Mouse (Mus musculus) embryonic facial prominence, embryonic 14.5 days (tissue): ENCODE measurements around the gene Loxl1. TPM values are rescaled to one million over a fixed set of nuclear protein-coding genes. Genes with fewer than 3 reads are reported as not detected.

Source experiments
- ATAC-seq: fragments of 200-750 bp; cut with Nextera tagmentation; 2 replicates; pipeline ENCODE4 v1.8.0; 2017; ENCODE audit warnings: low read depth, moderate number of reproducible peaks, moderate TSS enrichment
- DNase-seq: peaks from one replicate; pipeline ENCODE4 v3.0.0-alpha.2; 2015; ENCODE audit warnings: low spot score
- H3K27ac ChIP-seq: fragments of 300-500 bp; sonication (generic); replicated peaks from 2 replicates; pipeline ENCODE4 v1.5.1; 2014; ENCODE audit warnings: low read depth, mild to moderate bottlenecking, low read length, moderate library complexity
- H3K27me3 ChIP-seq: fragments of 300-500 bp; sonication (generic); replicated peaks from 2 replicates; pipeline ENCODE4 v1.6.1; 2014; ENCODE audit warnings: low read length; ENCODE audit not compliant: control insufficient read depth, insufficient read depth
- H3K36me3 ChIP-seq: fragments of 300-500 bp; sonication (generic); 2 replicates; pipeline ENCODE4 v1.6.1; 2014; ENCODE audit warnings: low read length, mixed read lengths; ENCODE audit not compliant: control insufficient read depth, insufficient read depth
- H3K4me1 ChIP-seq: fragments of 300-500 bp; sonication (generic); 2 replicates; pipeline ENCODE4 v1.6.1; 2014; ENCODE audit warnings: antibody characterized with exemption, low read length; ENCODE audit not compliant: control insufficient read depth, insufficient read depth
- H3K4me2 ChIP-seq: fragments of 300-500 bp; sonication (generic); 2 replicates; pipeline ENCODE4 v1.6.1; 2014; ENCODE audit warnings: low read depth, mild to moderate bottlenecking, low read length, moderate library complexity, mixed read lengths
- H3K4me3 ChIP-seq: fragments of 300-500 bp; sonication (generic); 2 replicates; pipeline ENCODE4 v1.5.1; 2014; ENCODE audit warnings: low read depth, mild to moderate bottlenecking, low read length
- H3K9ac ChIP-seq: fragments of 300-500 bp; sonication (generic); 2 replicates; pipeline ENCODE4 v1.6.1; 2014; ENCODE audit warnings: low read depth, mild to moderate bottlenecking, low read length, moderate library complexity, mixed read lengths
- H3K9me3 ChIP-seq: fragments of 300-500 bp; sonication (generic); 2 replicates; pipeline ENCODE4 v1.6.1; 2016; ENCODE audit warnings: low read length; ENCODE audit not compliant: control insufficient read depth
- WGBS: fragments of 180-500 bp; shearing (Covaris S2); extraction: QIAGEN DNeasy Blood & Tissue Kit; methylation state at CpG from one replicate; pipeline ENCODE4 v1.1.7; 2014; 5-methylcytosine and 5-hydroxymethylcytosine counted together
- polyA plus RNA-seq: library from polyadenylated mRNA; unstranded; fragments of >200 nt; fragmentation: Nextera tagmentation; extraction: Ambion mirVana; gene quantifications from 2 replicates; pipeline ENCODE4 v1.2.1, GENCODE M21; 2014

Loxl1 gene
- polyA plus RNA-seq, 1 experiment from 2014 or later, result 74.1 TPM

DNA sequence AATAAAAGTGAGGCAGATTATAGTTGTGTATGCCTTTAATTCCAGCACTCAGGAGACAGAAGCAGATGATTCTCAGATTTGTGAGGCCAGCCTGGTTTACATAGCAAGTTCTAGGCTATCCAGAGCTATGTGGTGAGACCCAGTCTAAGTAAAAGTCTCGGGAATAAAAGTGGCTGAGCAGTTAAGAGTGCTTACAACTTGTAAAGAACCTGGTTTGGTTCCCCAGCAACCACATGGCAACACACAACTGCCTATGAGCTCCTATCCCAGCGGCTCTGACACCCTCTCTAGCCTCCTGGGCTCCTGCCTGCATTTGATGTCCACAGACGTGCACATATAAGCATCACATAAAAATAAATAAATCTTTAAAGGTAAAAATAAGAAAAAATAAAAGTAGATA lies 42.9 kb downstream of the Loxl1 start:
- Histone ChIP-seq H3K9ac (no peak overlapping the region), H3K36me3 (no peaks in the 10 kb centered on the region), H3K4me3 (no peak overlapping the region), H3K4me1 (peaks cover 12% of the 10 kb centered on the region), H3K9me3 (no peaks in the 10 kb centered on the region), H3K27me3 (no peaks in the 10 kb centered on the region), H3K27ac (no peak overlapping the region), H3K4me2 (no peak overlapping the region)
- 61% methylated on average over 3 of the region's 3 CpGs for WGBS
- ATAC-seq (no peak), DNase-seq (no peak)

DNA sequence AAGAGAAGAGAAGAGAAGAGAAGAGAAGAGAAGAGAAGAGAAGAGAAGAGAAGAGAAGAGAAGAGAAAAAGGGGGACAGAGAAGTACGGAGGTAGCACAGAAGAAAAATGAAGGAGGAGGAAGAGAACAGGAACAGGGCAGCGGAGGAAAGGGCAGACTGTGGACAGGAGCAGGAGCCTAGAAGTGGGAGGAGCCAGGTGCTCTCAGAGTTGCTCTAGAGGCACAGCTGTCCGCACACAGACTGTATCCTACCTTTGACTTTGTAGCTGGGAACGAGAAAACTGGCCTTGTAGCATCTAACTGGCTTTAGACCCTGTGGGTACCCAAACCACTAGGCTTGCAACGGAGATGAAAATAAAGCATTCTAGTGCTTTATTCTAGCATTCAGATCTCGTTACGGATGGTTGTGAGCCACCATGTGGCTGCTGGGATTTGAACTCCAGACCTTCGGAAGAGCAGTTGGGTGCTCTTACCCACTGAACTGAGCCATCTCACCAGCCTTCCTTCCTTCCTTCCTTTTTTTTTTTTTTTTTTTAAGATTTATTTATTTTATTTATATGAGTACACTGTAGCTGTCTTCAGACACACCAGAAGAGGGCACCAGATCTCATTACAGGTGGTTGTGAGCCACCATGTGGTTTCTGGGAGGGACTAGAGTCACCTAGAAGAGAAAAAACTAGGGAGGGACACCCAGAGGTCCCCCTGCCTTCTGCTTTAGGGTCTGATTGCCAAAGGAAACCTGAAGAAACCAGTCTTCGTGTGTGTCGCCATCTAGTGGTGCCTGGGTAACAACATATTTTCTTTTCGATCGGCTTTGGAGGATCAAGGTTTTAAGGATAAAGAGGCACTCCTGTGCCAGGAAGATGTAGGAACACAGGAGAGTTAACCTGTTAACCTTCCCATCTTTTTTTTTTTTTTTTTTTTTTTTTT lies 44.3 kb downstream of the Loxl1 start:
- H3K4me2 ChIP-seq, result no peak overlapping the region
- no peaks in the 10 kb centered on the region for H3K27me3 ChIP-seq
- DNase-seq (peak; percentile 76), ATAC-seq (no peak)
- no peaks in the 10 kb centered on the region for H3K9me3 ChIP-seq
- H3K4me1 ChIP-seq, result 0 out of 2 replicates have a peak, but pooled peaks cover 5% of the 10 kb centered on the region
- H3K9ac ChIP-seq, result no peak overlapping the region
- no peak overlapping the region for H3K4me3 ChIP-seq
- 54% methylated on average over 11 of the region's 12 CpGs for WGBS
- H3K36me3 ChIP-seq, result no peaks in the 10 kb centered on the region
- H3K27ac ChIP-seq, result no peak overlapping the region

DNA sequence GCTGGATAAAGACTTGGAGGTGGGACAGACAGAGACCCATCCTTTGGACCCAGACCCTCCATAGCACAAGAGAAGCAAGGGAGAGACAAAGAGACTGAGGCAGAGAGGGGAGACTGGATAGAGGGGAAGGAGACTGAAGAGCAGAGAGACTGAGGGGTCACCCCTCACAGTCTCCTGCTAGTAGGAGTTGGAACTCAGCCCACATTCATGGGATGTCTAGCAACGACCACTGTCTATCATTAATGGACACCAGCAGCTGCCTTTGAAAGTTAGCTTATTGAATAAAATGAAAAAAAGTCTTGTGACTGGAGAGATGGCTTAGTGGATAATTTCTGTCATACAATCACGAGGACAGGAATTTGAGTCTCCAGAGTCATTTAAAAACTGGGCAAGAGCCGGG lies 45.9 kb downstream of the Loxl1 start:
- ATAC-seq, result peak; percentile 67; the same call in 1 of the 2 replicates

DNA sequence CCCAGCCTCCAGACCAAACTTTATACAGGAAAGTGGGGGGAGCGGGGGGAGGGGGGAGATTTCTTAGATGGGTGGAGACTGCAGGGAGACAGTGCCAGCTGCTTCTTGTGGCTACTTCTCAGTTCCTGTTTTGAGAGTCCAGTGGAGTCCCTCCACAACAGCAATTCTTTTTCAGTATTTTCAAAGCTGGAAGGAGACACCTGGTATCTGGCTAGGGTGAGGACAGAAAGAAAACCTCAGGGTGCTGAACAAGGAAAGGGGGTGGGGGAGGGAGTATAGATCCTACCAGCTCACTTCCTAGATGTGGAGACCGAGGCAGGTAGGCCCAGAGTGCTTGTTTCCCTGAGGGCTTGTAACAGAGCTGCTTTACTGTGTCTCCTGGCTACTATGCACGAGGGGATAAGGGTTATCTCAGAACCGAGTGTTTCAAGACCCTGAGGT lies 46.4 kb downstream of the Loxl1 start:
- WGBS, result 24% methylated on average over 4 of the region's 4 CpGs
- Histone ChIP-seq H3K9ac (no peak overlapping the region), H3K27me3 (no peaks in the 10 kb centered on the region), H3K27ac (peak overlapping the region; percentile 64), H3K36me3 (peaks cover 14% of the 10 kb centered on the region), H3K4me3 (no peak overlapping the region), H3K4me2 (no peak overlapping the region), H3K4me1 (0 out of 2 replicates have a peak, but pooled peaks cover 5% of the 10 kb centered on the region), H3K9me3 (no peaks in the 10 kb centered on the region)
- DNase-seq (peak; percentile 46), ATAC-seq (peak; percentile 7; the same call in 1 of the 2 replicates)

More for the DNA sequence above, 45.9 kb downstream of the Loxl1 start:
- Histone ChIP-seq H3K27ac (peak overlapping the region; percentile 64), H3K9ac (no peak overlapping the region), H3K36me3 (peaks cover 9% of the 10 kb centered on the region), H3K4me2 (no peak overlapping the region), H3K4me1 (0 out of 2 replicates have a peak, but pooled peaks cover 5% of the 10 kb centered on the region), H3K4me3 (no peak overlapping the region), H3K9me3 (no peaks in the 10 kb centered on the region), H3K27me3 (no peaks in the 10 kb centered on the region)
- WGBS, result 61% methylated on average over 3 of the region's 3 CpGs
- peak; percentile 65 for DNase-seq

DNA sequence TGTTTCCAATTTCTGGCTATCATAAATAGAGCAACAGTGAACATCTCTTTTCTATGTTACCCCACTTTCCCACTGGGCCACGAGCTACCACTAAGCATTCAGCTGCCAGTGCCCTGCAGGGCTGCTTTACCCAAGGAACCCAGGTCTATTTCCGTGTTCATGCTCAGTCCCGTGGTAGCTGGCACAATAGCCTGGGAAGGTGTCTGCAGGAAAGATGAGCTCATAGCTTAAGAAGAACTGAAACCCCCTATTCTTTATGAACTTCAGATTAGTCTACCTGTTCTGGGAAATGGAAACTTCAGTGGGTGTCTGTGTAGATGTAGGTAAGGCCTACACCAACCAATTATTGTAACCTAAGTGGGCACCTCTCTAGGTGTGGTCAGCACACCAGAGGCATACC lies 47.6 kb downstream of the Loxl1 start:
- ATAC-seq, result no peak
- Histone ChIP-seq H3K9ac (no peak overlapping the region), H3K4me2 (no peak overlapping the region)

DNA sequence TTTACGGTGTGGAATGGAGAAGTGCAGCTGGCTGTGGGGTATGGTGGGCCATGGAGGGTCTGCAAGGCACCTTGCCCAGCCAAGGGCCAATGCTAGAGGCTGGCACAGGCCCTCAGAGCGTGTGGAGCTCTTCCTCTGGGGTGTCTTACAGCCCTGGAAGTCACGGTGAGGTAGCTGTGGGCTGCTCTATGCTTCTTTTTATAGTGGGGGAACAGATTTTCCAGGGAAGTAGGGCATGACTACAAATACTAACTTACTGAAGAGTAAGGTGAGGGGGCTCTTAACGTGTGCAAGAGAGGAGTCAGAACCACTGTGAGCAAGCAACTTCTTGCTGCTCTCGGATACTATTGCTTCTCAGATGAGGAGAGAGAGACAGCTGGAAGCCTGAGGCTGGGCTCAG lies 50.5 kb downstream of the Loxl1 start:
- H3K4me3 ChIP-seq, result no peak overlapping the region
- no peak overlapping the region for H3K27ac ChIP-seq
- no peaks in the 10 kb centered on the region for H3K9me3 ChIP-seq
- H3K27me3 ChIP-seq, result no peaks in the 10 kb centered on the region
- H3K4me1 ChIP-seq, result 0 out of 2 replicates have a peak, but pooled peaks cover 5% of the 10 kb centered on the region
- WGBS, result 88% methylated on average over 5 of the region's 5 CpGs
- H3K4me2 ChIP-seq, result no peak overlapping the region
- no peak for ATAC-seq
- H3K36me3 ChIP-seq, result peaks cover 30% of the 10 kb centered on the region
- no peak for DNase-seq
- no peak overlapping the region for H3K9ac ChIP-seq

More for the DNA sequence above, 47.6 kb downstream of the Loxl1 start:
- no peaks in the 10 kb centered on the region for H3K27me3 ChIP-seq
- no peak for DNase-seq
- WGBS, result 72% methylated on average over 3 of the region's 3 CpGs
- no peak overlapping the region for H3K4me3 ChIP-seq
- peaks cover 22% of the 10 kb centered on the region for H3K36me3 ChIP-seq
- no peak overlapping the region for H3K27ac ChIP-seq
- H3K9me3 ChIP-seq, result no peaks in the 10 kb centered on the region
- 0 out of 2 replicates have a peak, but pooled peaks cover 5% of the 10 kb centered on the region for H3K4me1 ChIP-seq

DNA sequence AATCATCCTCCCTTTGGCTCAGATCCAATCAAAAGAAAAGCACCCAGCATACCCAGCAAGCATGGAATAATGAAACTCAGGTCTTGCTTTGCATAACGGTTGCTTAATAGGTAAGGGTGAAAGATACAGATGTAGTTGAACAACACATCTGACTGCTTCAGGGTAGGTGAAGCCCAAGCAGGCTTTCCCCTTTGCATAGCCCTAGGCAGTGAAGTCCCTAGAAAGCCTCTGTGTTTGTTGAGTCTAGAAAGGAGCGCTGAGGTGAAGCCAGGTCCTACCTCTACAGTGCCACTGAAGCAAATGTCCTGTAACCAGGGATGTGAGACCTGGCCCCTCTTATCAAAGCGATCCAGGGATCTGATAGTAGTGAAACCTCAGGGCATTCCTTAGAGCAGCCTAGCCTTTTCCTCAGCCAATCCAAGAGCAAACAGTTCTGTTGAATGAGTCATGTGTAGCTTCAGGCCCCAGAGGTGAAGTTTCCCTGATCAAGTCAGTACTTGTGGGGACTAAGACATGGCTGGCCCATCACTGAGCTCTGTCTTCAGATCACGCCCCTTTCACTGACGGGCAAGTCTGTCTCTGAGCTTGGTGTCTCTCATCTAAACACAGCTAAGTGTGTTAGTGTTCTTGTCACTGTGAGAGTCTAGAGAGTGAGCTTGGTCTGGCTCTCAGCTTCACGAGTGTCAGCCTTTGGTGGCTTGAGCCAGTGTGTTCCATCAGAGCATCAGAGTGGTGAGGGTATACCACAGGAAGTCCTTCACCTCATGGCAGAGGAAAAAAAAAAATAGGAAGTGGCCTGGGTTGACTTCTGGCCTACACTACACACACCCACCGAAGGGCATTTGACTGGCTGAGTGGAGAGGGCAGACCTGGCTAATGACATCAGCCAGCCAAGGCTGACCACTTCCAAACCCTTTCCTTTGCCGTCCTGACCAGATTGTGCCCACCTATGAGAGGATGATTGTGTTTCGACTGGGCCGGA lies 57.0 kb downstream of the Loxl1 start:
- DNase-seq (no peak), ATAC-seq (no peak)
- Histone ChIP-seq H3K27me3 (no peaks in the 10 kb centered on the region), H3K4me3 (no peak overlapping the region), H3K4me1 (no peaks in the 10 kb centered on the region), H3K9me3 (no peaks in the 10 kb centered on the region), H3K27ac (no peak overlapping the region), H3K4me2 (no peak overlapping the region), H3K36me3 (peaks cover 27% of the 10 kb centered on the region; the same call in 1 of the 2 replicates), H3K9ac (no peak overlapping the region)
- 82% methylated on average over 10 of the region's 10 CpGs for WGBS

DNA sequence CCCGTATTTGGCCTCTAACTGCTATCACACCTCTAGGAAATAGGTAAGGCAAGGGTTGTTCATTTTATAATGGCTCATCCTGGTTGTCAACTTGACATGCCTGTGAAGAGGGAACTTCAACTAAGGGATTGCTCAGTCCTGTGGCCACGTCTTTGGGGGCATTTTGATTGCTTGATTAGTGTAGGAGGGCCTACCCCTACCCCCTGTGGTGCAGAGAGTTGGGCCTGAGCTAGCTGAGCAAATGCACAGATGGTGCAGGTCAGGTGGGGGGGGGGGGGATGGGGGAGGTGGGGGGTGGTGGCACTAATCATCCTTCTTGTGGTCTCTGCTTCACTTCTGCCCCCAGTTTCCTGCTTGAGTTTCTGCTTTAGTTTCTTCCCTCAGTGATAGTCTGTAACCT lies 57.9 kb downstream of the Loxl1 start:
- no peaks in the 10 kb centered on the region for H3K9me3 ChIP-seq
- H3K4me3 ChIP-seq, result no peak overlapping the region
- no peaks in the 10 kb centered on the region for H3K27me3 ChIP-seq
- 54% methylated on average over 2 of the region's 2 CpGs for WGBS
- H3K36me3 ChIP-seq, result peaks cover 21% of the 10 kb centered on the region; the same call in 1 of the 2 replicates
- H3K4me1 ChIP-seq, result 0 out of 2 replicates have a peak, but pooled peaks cover 6% of the 10 kb centered on the region
- no peak for ATAC-seq
- no peak overlapping the region for H3K27ac ChIP-seq
- DNase-seq, result no peak
- H3K4me2 ChIP-seq, result no peak overlapping the region
- H3K9ac ChIP-seq, result no peak overlapping the region
